ENCODE assay signal across 9 mouse cellular contexts in genomic region chr11:78887102-78887971, GRCm38 (mm10). TPM values are rescaled to one million over a fixed set of nuclear protein-coding genes. Genes with fewer than 3 reads are reported as not detected.
A peak's percentile ranks its signal among the peaks of the same experiment; 100 is the strongest.
DNase-seq lines count a peak whose midpoint lies in the region; ATAC-seq and TF ChIP-seq lines count a peak whose summit lies in the region.
"Had no signal": no experiment of that assay in that cellular context is flagged by ENCODE, and none has a peak within 500 bp of the region (broad histone marks: within the 10 kb centered on the region; RNA-seq: fewer than 3 reads in every experiment).

No protein-coding gene starts in this region.

- H3K27me3 ChIP-seq in embryonic facial prominence, embryonic 14.5 days (replicated peaks; ENCODE audit: control insufficient read depth, insufficient read depth, low read length) = no peaks in the 10 kb centered on the region
- H3K27me3 ChIP-seq in kidney, embryonic 15.5 days = no peaks in the 10 kb centered on the region
- H3K27me3 ChIP-seq in limb, embryonic 12.5 days = no peaks in the 10 kb centered on the region
- H3K27me3 ChIP-seq in myocyte (ENCODE audit: control insufficient read depth, insufficient read depth, insufficient read length) = no peaks in the 10 kb centered on the region
- no peaks in the 10 kb centered on the region for H3K27me3 ChIP-seq in splenic B cell, adult 2 months (ENCODE audit: control insufficient read depth, insufficient read depth, low read length, poor library complexity, severe bottlenecking)

- no peaks in the 10 kb centered on the region for H3K36me3 ChIP-seq in embryonic facial prominence, embryonic 14.5 days (ENCODE audit: control insufficient read depth, insufficient read depth, low read length)
- H3K36me3 ChIP-seq in kidney, embryonic 15.5 days = no peaks in the 10 kb centered on the region
- no peaks in the 10 kb centered on the region for H3K36me3 ChIP-seq in limb, embryonic 12.5 days
- no peaks in the 10 kb centered on the region for H3K36me3 ChIP-seq in myocyte (ENCODE audit: control insufficient read depth, insufficient read depth)
- no peaks in the 10 kb centered on the region for H3K36me3 ChIP-seq in splenic B cell, adult 2 months (ENCODE audit: control insufficient read depth, insufficient read depth, low read length, poor library complexity, severe bottlenecking)
- H3K36me3 ChIP-seq: G1E had no signal

- H3K27ac ChIP-seq in embryonic facial prominence, embryonic 14.5 days (replicated peaks; ENCODE audit: low read depth, low read length) = peak overlapping the region; percentile 80
- 0 out of 2 replicates have a peak overlapping the region, but pooled peaks have one; percentile 5 for H3K27ac ChIP-seq in kidney, embryonic 15.5 days
- peak overlapping the region; percentile 85 for H3K27ac ChIP-seq in limb, embryonic 12.5 days

- WGBS in embryonic facial prominence, embryonic 14.5 days = 20% methylated on average over 8 of the region's 9 CpGs
- WGBS in kidney, embryonic 15.5 days = 51% methylated on average over 8 of the region's 9 CpGs
- 21% methylated on average over 9 of the region's 9 CpGs for WGBS in limb, embryonic 12.5 days

- TF ChIP-seq POLR2A in myocyte (IDR thresholded peaks at IDR 0.05; ENCODE audit: insufficient read length, low read depth) = no peak

- H3K9me3 ChIP-seq in embryonic facial prominence, embryonic 14.5 days (ENCODE audit: control insufficient read depth, low read length) = no peaks in the 10 kb centered on the region
- H3K9me3 ChIP-seq in kidney, embryonic 15.5 days (replicated peaks) = no peaks in the 10 kb centered on the region
- H3K9me3 ChIP-seq in limb, embryonic 12.5 days = no peaks in the 10 kb centered on the region
- H3K9me3 ChIP-seq: G1E had no signal

- H3K4me1 ChIP-seq in embryonic facial prominence, embryonic 14.5 days (ENCODE audit: control insufficient read depth, insufficient read depth, low read length) = peaks cover 9% of the 10 kb centered on the region; the same call in 1 of the 2 replicates
- H3K4me1 ChIP-seq in kidney, embryonic 15.5 days = peaks cover 10% of the 10 kb centered on the region; the same call in 1 of the 2 replicates
- H3K4me1 ChIP-seq in limb, embryonic 12.5 days (replicated peaks) = peaks cover 14% of the 10 kb centered on the region

- peak; percentile 33 to 76 for DNase-seq in urinary bladder, adult 18-20 months (ENCODE audit: low spot score in 2 of 2)
- no peak for DNase-seq in urinary bladder, adult 2 months (ENCODE audit: low spot score)
- peak; percentile 93 for DNase-seq in embryonic facial prominence, embryonic 14.5 days (ENCODE audit: low spot score)
- DNase-seq in heart, adult 8-10 months (ENCODE audit: low spot score) = peak; percentile 83
- DNase-seq in splenic B cell, adult 2 months (ENCODE audit: low read depth, low spot score) = peak; percentile 43

- no peak overlapping the region for H3K9ac ChIP-seq in embryonic facial prominence, embryonic 14.5 days (ENCODE audit: low read depth, low read length)
- no peak overlapping the region for H3K9ac ChIP-seq in kidney, embryonic 15.5 days
- no peak overlapping the region for H3K9ac ChIP-seq in limb, embryonic 12.5 days (replicated peaks)

- no peaks in the 10 kb centered on the region for H3K79me2 ChIP-seq in myocyte (ENCODE audit: control insufficient read depth, insufficient read depth)

- H3K4me3 ChIP-seq in embryonic facial prominence, embryonic 14.5 days (ENCODE audit: low read depth, low read length) = no peak overlapping the region
- no peak overlapping the region for H3K4me3 ChIP-seq in kidney, embryonic 15.5 days (replicated peaks)
- H3K4me3 ChIP-seq in limb, embryonic 12.5 days (replicated peaks) = no peak overlapping the region
- H3K4me3 ChIP-seq in myocyte = peak overlapping the region; percentile 7

- H3K4me2 ChIP-seq in embryonic facial prominence, embryonic 14.5 days (ENCODE audit: low read depth, low read length) = peak overlapping the region; percentile 21; the same call in 1 of the 2 replicates
- no peak overlapping the region for H3K4me2 ChIP-seq in kidney, embryonic 15.5 days
- H3K4me2 ChIP-seq in limb, embryonic 12.5 days = peak overlapping the region; percentile 21; the same call in 1 of the 2 replicates
- H3K4me2 ChIP-seq in myocyte (ENCODE audit: low read depth) = peak overlapping the region; percentile 78

- ATAC-seq in embryonic facial prominence, embryonic 14.5 days (ENCODE audit: low read depth) = peak; percentile 84
- peak; percentile 69; the same call in 1 of the 2 replicates for ATAC-seq in kidney, embryonic 15.5 days (replicated peaks; ENCODE audit: low FRiP score)
- no peak for ATAC-seq in limb, embryonic 12.5 days (ENCODE audit: insufficient number of reproducible peaks, insufficient read depth, low FRiP score, low TSS enrichment, low read depth)

- H3ac ChIP-seq in myocyte (ENCODE audit: control insufficient read depth, insufficient read length) = no peak overlapping the region

TF ChIP-seq in myocyte, 11 proteins besides CTCF, POLR2A, EP300 and RAD21:
- TF ChIP-seq CEBPB (IDR thresholded peaks at IDR 0.05; ENCODE audit: insufficient read depth, poor library complexity, severe bottlenecking) (0 out of 2 replicates have a peak, but pooled peaks have one; percentile 8), TCF12 (IDR thresholded peaks at IDR 0.05; ENCODE audit: insufficient read depth, poor library complexity, severe bottlenecking) (no peak), MAX (IDR thresholded peaks at IDR 0.05; ENCODE audit: low read depth) (no peak)

RNA-seq across cellular contexts. Expression of gene Nos2, which starts 33.2 kb away (rescaled TPM):
- polyA plus RNA-seq in urinary bladder, adult 2 months (2012; rRNA removed) = 1.1 TPM in 2 replicates
- polyA plus RNA-seq in embryonic facial prominence, embryonic 14.5 days (2014; fragmentation: Nextera tagmentation; extraction: Ambion mirVana) = 2.1 TPM in 2 replicates
- 1 to 10 TPM; 4.1 to 6.9 (median 4.3) TPM for total RNA-seq in heart, adult 8-10 months (2022)
- polyA plus RNA-seq in kidney, embryonic 15.5 days (2015; fragmentation: Nextera tagmentation; extraction: Ambion mirVana) = 2.0 and 2.6 TPM in 2 replicates
- 0.66 and 1.2 TPM in 2 replicates for polyA plus RNA-seq in limb, embryonic 12.5 days (2016; fragmentation: Nextera tagmentation; extraction: Ambion mirVana)
- 0.38 TPM for polyA plus RNA-seq in myocyte (2012; fragmentation: generic; extraction: Trizol)
- total RNA-seq: G1E had no signal
- polyA plus RNA-seq: G1E had no signal

Comparison
In these comparisons a context has a peak if more than half of its experiments do, and no peak if none do; other contexts are left out.
1. H3K27ac ChIP-seq: peak in every context shown above with its lines; median percentile 85 in limb, embryonic 12.5 days; 80 in embryonic facial prominence, embryonic 14.5 days; 5 in kidney, embryonic 15.5 days.